In genomic region chr2:30658480-30658843, GRCm38 (mm10) we compare ENCODE assay signal across 8 mouse cellular contexts.
DNase-seq lines count a peak whose midpoint lies in the region; ATAC-seq and TF ChIP-seq lines count a peak whose summit lies in the region.

No protein-coding gene starts in this region.

- DNase-seq in 3T3-L1 (ENCODE audit: low read depth, low spot score) = peak; percentile 97
- DNase-seq in adrenal gland, postnatal 4 days (ENCODE audit: low spot score in 2 of 2) = peak; percentile 97 to 99
- DNase-seq in embryonic facial prominence, embryonic 14.5 days (ENCODE audit: low spot score) = peak; percentile 99
- peak; percentile 100 for DNase-seq in heart, adult 2 months
- peak; percentile 99 to 100 for DNase-seq in kidney, adult 8-10 months
- peak; percentile 93 to 98 for DNase-seq in spleen, postnatal 10 days (ENCODE audit: low spot score in 2 of 2)

- H3K27me3 ChIP-seq in embryonic facial prominence, embryonic 14.5 days (replicated peaks; ENCODE audit: control insufficient read depth, insufficient read depth, low read length) = no peaks in the 10 kb centered on the region
- no peaks in the 10 kb centered on the region for H3K27me3 ChIP-seq in heart, adult 2 months (ENCODE audit: control insufficient read depth, insufficient read depth, low read length)
- no peaks in the 10 kb centered on the region for H3K27me3 ChIP-seq in limb, embryonic 13.5 days
- H3K27me3 ChIP-seq in midbrain, embryonic 16.5 days (ENCODE audit: control insufficient read depth, insufficient read depth, low read depth, low read length) = no peaks in the 10 kb centered on the region

- ATAC-seq in embryonic facial prominence, embryonic 14.5 days (ENCODE audit: low read depth) = peak; percentile 86
- ATAC-seq in limb, embryonic 13.5 days (ENCODE audit: low FRiP score, low read depth) = peak; percentile 85
- ATAC-seq in midbrain, embryonic 16.5 days = peak; percentile 86

- peak overlapping the region; percentile 94 for H3K4me2 ChIP-seq in embryonic facial prominence, embryonic 14.5 days (ENCODE audit: low read depth, low read length)
- peak overlapping the region; percentile 89 for H3K4me2 ChIP-seq in limb, embryonic 13.5 days (replicated peaks)
- peak overlapping the region; percentile 58 for H3K4me2 ChIP-seq in midbrain, embryonic 16.5 days (ENCODE audit: low read length)

- H3K79me2 ChIP-seq in heart, adult 2 months (replicated peaks; ENCODE audit: control insufficient read depth, insufficient read depth, low read length) = no peaks in the 10 kb centered on the region

- H3K27ac ChIP-seq in embryonic facial prominence, embryonic 14.5 days (replicated peaks; ENCODE audit: low read depth, low read length) = peak overlapping the region; percentile 99
- peak overlapping the region; percentile 100 for H3K27ac ChIP-seq in heart, adult 2 months
- peak overlapping the region; percentile 98 for H3K27ac ChIP-seq in limb, embryonic 13.5 days
- H3K27ac ChIP-seq in midbrain, embryonic 16.5 days (ENCODE audit: low read length) = peak overlapping the region; percentile 100

- TF ChIP-seq EP300 in heart, adult 2 months (IDR thresholded peaks at IDR 0.05; ENCODE audit: insufficient read depth, low read depth, low read length) = peak; percentile 64; the same call in 1 of the 2 replicates

- H3K36me3 ChIP-seq in embryonic facial prominence, embryonic 14.5 days (ENCODE audit: control insufficient read depth, insufficient read depth, low read length) = no peaks in the 10 kb centered on the region
- no peaks in the 10 kb centered on the region for H3K36me3 ChIP-seq in heart, adult 2 months (ENCODE audit: control insufficient read depth, insufficient read depth, low read length)
- no peaks in the 10 kb centered on the region for H3K36me3 ChIP-seq in limb, embryonic 13.5 days
- H3K36me3 ChIP-seq in midbrain, embryonic 16.5 days (ENCODE audit: control insufficient read depth, insufficient read depth, low read length) = no peaks in the 10 kb centered on the region

- peak overlapping the region; percentile 48 for H3K4me3 ChIP-seq in embryonic facial prominence, embryonic 14.5 days (ENCODE audit: low read depth, low read length)
- peak overlapping the region; percentile 65 for H3K4me3 ChIP-seq in heart, adult 2 months
- peak overlapping the region; percentile 48 for H3K4me3 ChIP-seq in limb, embryonic 13.5 days
- peak overlapping the region; percentile 18 for H3K4me3 ChIP-seq in midbrain, embryonic 16.5 days (ENCODE audit: low read depth, low read length)

- H3K9ac ChIP-seq in embryonic facial prominence, embryonic 14.5 days (ENCODE audit: low read depth, low read length) = peak overlapping the region; percentile 84
- peak overlapping the region; percentile 80 for H3K9ac ChIP-seq in heart, adult 2 months (ENCODE audit: low read depth, low read length)
- H3K9ac ChIP-seq in limb, embryonic 13.5 days = peak overlapping the region; percentile 72
- peak overlapping the region; percentile 68 for H3K9ac ChIP-seq in midbrain, embryonic 16.5 days (ENCODE audit: low read depth, low read length)

- peaks cover 40% of the 10 kb centered on the region for H3K4me1 ChIP-seq in embryonic facial prominence, embryonic 14.5 days (ENCODE audit: control insufficient read depth, insufficient read depth, low read length)
- H3K4me1 ChIP-seq in heart, adult 2 months (ENCODE audit: control insufficient read depth, insufficient read depth, low read length) = peaks cover 21% of the 10 kb centered on the region
- H3K4me1 ChIP-seq in limb, embryonic 13.5 days = peaks cover 78% of the 10 kb centered on the region
- peaks cover 64% of the 10 kb centered on the region for H3K4me1 ChIP-seq in midbrain, embryonic 16.5 days (ENCODE audit: control insufficient read depth, insufficient read depth, low read length)

- no peaks in the 10 kb centered on the region; the same call in 1 of the 2 replicates for H3K9me3 ChIP-seq in embryonic facial prominence, embryonic 14.5 days (ENCODE audit: control insufficient read depth, low read length)
- 0 out of 2 replicates have a peak, but pooled peaks cover 2% of the 10 kb centered on the region for H3K9me3 ChIP-seq in limb, embryonic 13.5 days
- H3K9me3 ChIP-seq in midbrain, embryonic 16.5 days (replicated peaks; ENCODE audit: control insufficient read depth, low read length, poor library complexity, severe bottlenecking) = no peaks in the 10 kb centered on the region

- TF ChIP-seq CTCF in heart, adult 2 months (IDR thresholded peaks at IDR 0.05) = peak; percentile 11; the same call in 1 of the 2 replicates

- 0% methylated on average over 2 of the region's 45 CpGs for WGBS in embryonic facial prominence, embryonic 14.5 days
- WGBS in heart, adult 2 months = under 1% methylated on average over 35 of the region's 45 CpGs
- under 1% methylated on average over 45 of the region's 45 CpGs for WGBS in limb, embryonic 13.5 days
- WGBS in midbrain, embryonic 16.5 days = under 1% methylated on average over 42 of the region's 45 CpGs

- peak; percentile 91 for TF ChIP-seq POLR2A in heart, adult 2 months (IDR thresholded peaks at IDR 0.05; ENCODE audit: insufficient read depth, low read depth, low read length)

- intact Hi-C loops in heart, adult 2 months (cut with DNase I) = loop anchor here (2.0 to 5.0 kb wide), 2 partner anchors 54 to 58 kb away; no protein-coding TSS in a partner anchor

Comparison
In these comparisons a context has a peak if more than half of its experiments do, and no peak if none do; other contexts are left out.
1. Peak in every context shown above with its lines: DNase-seq, ATAC-seq, H3K4me3 ChIP-seq and H3K27ac ChIP-seq.